Mouse (Mus musculus) CH12.LX (cell line): Measurements from ENCODE around the gene Macrod1.

ENCODE experiments used
- CTCF ChIP-seq, 2 experiments: IDR thresholded peaks in 1 of 2; conservative IDR thresholded peaks in 1 of 2; 2 replicates each; pipeline ENCODE4 v1.5.1; 2011 to 2012; ENCODE audit warnings: low read depth in 2 of 2, low read length in 2 of 2, improper control_type of control experiment in 1 of 2, inconsistent platforms in 1 of 2, mild to moderate bottlenecking in 1 of 2, moderate library complexity in 1 of 2
- HCFC1 ChIP-seq: IDR thresholded peaks from 2 replicates; pipeline ENCODE4 v1.6.1; 2012; ENCODE audit warnings: low read depth, mild to moderate bottlenecking, inconsistent platforms, low read length, improper control_type of control experiment
- KAT2A ChIP-seq: IDR thresholded peaks from 2 replicates; pipeline ENCODE4 v1.6.1; 2012; ENCODE audit warnings: low read length, improper control_type of control experiment, inconsistent platforms; ENCODE audit not compliant: insufficient replicate concordance
- MAZ ChIP-seq: IDR thresholded peaks from 2 replicates; pipeline ENCODE4 v1.6.1; 2012; ENCODE audit warnings: low read depth, mild to moderate bottlenecking, inconsistent platforms, low read length, improper control_type of control experiment, moderate library complexity
- POLR2A ChIP-seq: IDR thresholded peaks from 2 replicates; pipeline ENCODE4 v1.6.1; 2011; ENCODE audit warnings: low read depth, mild to moderate bottlenecking, improper control_type of control experiment, low read length

GRCm38 (mm10) chr19:7091448-7092050 is 34.9 kb downstream of the Macrod1 start:
- TF ChIP-seq HCFC1 (no peak), POLR2A (no peak), MAZ (no peak), CTCF (conservative IDR thresholded peaks at IDR 0.05 in 1 of 2, IDR thresholded peaks at IDR 0.05 in 1 of 2; ENCODE audit: low read depth in 2 of 2, low read length in 2 of 2) (no peak), KAT2A (no peak)
